Mouse (Mus musculus): ENCODE results near the gene Tigd4.

Tigd4 gene

GRCm38 (mm10) chr3:84610183-84610710, 16.9 kb downstream of the Tigd4 start:
- no peak for DNase-seq (ENCODE audit: low spot score in 2 of 2)

DNA sequence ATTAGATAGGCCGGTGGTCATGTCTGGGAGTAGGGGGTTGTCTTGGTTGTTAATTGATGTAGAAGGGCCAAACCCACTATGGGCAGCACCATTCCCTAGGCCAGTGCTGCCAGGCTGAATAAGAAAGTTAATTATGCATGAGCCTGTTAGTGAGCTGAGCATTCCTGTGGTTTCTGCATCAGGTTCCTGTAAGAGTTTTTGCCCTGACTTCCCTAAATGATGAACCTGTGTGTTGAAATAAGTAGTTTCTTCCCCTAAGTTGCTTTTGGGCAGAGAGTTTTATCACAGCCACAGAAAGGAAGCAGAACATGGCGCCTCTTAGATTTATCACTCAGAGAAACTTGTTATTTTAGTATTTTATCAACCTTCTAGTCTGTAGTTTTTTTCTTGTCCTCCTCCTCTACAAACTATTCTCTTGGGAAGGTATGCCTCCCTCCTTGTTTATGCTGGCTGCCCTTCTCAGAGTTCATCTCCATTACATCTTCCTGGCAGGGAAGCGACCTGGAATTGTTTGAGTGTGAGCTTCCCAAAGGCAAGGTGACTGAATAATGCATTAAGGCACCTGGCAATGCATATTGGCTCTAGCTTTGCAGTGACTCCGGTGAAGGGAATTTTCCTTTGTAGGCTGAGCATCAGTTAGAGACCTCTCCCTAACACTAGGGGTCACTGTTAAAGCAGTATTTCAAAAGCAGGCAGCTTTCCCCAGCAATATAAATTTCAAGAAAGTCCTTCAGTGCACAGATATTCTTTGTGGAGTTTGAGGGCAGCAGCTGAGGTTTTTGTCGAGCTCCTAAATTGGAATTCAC, 21.9 kb downstream of the Tigd4 start:
- DNase-seq (ENCODE audit: low spot score in 2 of 2): no peak

DNA sequence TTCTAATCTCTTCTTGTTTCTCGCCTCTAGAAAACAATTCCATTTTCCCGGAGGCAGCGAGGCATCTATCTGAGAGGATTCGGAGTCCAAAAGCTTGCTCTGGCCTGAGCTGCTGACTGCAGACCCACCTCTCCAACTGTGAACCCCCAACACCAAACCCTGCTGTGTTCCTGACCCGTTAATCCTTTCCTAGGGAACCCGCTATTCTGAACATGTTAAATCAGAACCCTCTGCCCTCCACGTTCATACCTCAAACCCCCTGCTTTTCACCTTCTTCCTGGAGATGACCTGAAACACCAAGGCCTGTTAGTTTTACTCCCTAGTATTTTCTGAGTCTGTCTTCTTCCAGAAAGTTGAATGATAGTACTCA, 22.5 kb downstream of the Tigd4 start:
- DNase-seq (ENCODE audit: low spot score in 2 of 2): no peak

DNA sequence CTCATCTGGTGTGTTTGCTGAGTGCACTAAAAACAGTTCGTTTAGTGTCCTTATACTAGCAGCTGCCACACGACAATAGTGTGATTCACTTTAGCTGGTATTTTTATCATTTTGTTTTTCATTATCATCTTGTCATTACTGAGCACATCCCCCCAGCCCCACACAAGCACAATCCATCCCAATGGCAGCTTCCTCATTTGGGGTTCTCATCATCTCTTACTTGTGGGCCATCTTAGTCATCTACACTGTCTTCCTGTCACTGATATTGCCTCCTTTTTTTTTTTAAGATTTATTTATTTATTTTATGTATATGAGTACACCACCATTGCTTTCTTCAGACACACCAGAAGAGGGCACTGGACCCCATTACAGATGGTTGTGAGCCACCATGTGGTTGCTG, 25.3 kb downstream of the Tigd4 start:
- no peak for DNase-seq (ENCODE audit: low spot score in 2 of 2)

GRCm38 (mm10) chr3:84619056-84619455, 25.7 kb downstream of the Tigd4 start:
- DNase-seq (ENCODE audit: low spot score in 2 of 2): no peak

GRCm38 (mm10) chr3:84619725-84620124, 26.4 kb downstream of the Tigd4 start:
- DNase-seq (ENCODE audit: low spot score in 2 of 2): no peak

- no peak for DNase-seq (ENCODE audit: low spot score in 2 of 2)
Observed at GRCm38 (mm10) chr3:84622026-84622425, 28.7 kb downstream of the Tigd4 start.

DNA sequence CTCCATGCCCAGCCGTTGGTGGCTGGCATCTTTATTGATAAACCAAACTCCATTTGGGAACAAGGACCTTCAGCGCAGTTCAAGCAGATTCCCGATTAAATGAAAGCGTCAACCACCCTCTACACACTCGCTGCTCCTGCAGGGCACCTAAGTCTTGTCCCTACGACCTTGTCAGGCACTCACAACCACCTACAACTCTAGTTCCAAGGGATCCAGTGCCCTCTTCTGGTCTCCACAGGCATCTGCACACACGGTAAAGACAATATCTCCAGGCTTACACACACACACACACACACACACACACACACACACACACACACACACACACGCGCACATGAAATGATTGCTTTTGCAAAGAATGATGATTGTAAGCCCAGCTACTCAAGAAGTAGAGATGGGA, 38.2 kb downstream of the Tigd4 start:
- DNase-seq (ENCODE audit: low spot score in 2 of 2): no peak

DNA sequence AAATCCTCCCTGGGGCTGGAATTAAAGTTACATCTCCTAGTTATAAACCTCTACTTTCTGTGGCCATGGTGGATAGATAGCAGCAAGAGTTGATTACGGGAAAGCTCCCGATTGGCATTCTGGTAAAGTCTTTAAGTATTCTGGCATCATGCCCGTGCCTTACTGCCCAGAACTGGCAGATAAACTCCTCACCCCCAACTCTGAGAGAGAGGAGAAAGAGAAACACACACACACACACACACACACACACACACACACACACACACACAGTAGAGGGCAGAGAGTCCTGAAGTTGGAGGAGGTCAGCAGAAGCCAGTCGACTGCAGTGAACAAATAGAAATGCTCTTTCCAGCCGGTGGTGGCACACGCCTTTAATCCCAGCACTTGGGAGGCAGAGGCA, 43.7 kb downstream of the Tigd4 start:
- no peak for DNase-seq (ENCODE audit: low spot score in 2 of 2)

DNA sequence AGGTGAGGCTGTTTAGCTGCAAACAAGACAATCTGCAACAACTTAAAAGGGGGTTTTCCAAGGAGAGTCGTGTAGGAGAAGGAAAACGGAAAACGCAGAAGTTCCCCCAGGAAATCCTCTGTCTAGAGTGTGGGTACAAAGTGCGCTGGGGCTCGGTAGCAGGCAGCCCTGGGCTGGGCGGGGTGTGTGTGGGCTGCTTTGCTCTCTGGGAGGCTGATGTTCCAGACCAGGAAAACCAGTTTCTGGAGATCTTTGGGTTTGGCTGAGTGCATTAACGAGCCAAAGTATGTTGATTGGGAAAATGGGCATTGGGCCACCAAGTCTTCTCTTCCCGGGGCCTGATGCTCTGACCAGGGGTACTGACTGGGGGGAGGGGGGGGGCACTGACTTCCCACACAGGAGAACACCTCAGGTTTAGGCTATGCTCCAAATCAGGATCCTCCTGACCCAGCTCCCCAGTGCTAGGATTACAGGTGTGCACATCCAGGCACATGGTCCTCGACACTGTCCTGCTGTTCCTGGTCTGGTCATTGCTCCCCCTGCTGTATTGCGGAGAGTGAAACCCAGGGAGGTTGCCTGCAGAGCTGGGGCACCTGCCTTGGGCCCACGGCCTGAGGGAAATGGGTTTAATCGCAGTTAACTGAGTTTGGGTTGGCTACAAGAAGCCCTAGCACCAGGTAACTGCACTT, 44.7 kb downstream of the Tigd4 start:
- no peak for DNase-seq (ENCODE audit: low spot score in 2 of 2)

- no peak for DNase-seq (ENCODE audit: low spot score in 2 of 2)
Observed at GRCm38 (mm10) chr3:84638858-84639257, 45.5 kb downstream of the Tigd4 start.

- DNase-seq (ENCODE audit: low spot score in 2 of 2): no peak
Observed at GRCm38 (mm10) chr3:84639767-84640500, 46.6 kb downstream of the Tigd4 start.

GRCm38 (mm10) chr3:84640536-84640935, 47.2 kb downstream of the Tigd4 start:
- no peak for DNase-seq (ENCODE audit: low spot score in 2 of 2)

GRCm38 (mm10) chr3:84641391-84641790, 48.0 kb downstream of the Tigd4 start:
- DNase-seq (ENCODE audit: low spot score in 2 of 2): no peak

DNA sequence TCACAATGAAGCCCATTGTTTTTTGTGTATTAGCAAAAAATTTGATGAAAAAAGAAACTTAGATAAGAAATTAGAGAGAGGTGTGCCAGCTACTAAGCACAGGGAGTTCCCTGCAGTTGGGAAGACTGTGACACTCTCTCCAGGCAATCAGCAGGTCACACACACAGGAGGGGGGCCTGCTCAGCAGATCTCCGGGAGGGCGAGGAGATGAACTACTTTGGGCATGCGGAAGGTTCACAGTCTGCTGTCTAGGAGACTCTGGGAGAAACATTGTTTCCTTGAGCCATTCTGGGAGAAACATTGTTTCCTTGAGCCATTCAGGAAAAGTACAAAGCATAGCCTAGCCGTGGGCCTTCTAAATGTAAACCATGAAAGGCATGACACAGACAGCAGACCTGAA, 49.6 kb downstream of the Tigd4 start:
- DNase-seq (ENCODE audit: low spot score in 2 of 2): no peak

DNA sequence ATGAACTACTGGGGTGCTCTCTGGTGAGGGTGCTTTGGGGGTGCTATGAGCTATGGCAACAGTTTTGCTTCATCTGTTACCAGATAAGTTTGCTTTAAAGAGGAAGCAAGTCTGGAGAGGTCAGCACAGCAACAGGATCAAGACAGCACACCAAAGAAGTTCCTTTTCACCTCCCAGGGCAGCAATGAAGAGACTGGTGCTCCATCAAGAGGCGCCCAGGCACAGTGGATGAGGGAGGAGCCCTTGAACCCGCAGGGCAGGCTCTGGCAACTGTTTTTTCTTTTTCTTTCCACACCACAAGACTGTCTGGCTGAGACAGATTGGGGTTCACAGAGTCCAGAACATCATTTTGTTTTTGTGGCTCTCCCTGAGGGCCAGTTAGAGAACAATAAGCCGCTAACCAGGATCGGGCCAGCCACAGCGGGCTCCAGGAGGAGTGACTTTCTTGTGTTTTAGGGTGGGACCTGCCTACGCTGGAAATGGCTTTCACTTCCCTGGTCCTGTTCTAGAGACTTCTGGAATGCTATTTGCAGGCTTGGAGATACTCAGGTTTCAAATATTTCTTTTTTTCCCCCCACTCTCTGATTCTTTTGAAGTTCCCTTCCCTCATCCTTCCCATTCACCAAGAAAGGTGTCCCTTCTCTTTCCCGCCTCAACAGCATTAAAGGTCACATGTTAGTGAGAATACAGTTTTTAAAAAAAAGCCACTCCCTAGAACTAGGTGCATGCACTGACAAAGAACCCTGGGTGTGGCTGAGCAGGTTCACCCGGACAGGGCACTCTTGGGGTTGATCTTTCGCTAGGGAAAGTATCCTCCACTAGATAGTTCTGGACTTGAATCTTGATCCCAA, 52.0 kb downstream of the Tigd4 start:
- no peak for DNase-seq (ENCODE audit: low spot score in 2 of 2)

GRCm38 (mm10) chr3:84646007-84646290, 52.6 kb downstream of the Tigd4 start:
- no peak for DNase-seq (ENCODE audit: low spot score in 2 of 2)

GRCm38 (mm10) chr3:84646331-84646845, 53.0 kb downstream of the Tigd4 start:
- no peak for DNase-seq (ENCODE audit: low spot score in 2 of 2)

All from spleen, postnatal 10 days (tissue).